Mouse (Mus musculus) ES-E14 (cell line): Measurements from ENCODE around the gene Strn3.

Experiments
- CHD2 ChIP-seq: IDR thresholded peaks from 2 replicates; pipeline ENCODE4 v1.6.1; 2014; ENCODE audit warnings: mild to moderate bottlenecking, low read depth, low read length, inconsistent platforms
- HCFC1 ChIP-seq: IDR thresholded peaks from 2 replicates; pipeline ENCODE4 v1.6.1; 2012; ENCODE audit warnings: low read length, inconsistent platforms, borderline replicate concordance; ENCODE audit not compliant: insufficient read depth
- MAFK ChIP-seq: IDR thresholded peaks from 2 replicates; pipeline ENCODE4 v1.6.1; 2014; ENCODE audit warnings: mild to moderate bottlenecking, low read depth, low read length, inconsistent platforms; ENCODE audit not compliant: insufficient read depth
- ZC3H11A ChIP-seq: IDR thresholded peaks from 2 replicates; pipeline ENCODE4 v1.6.1; 2012; ENCODE audit warnings: low read depth, mild to moderate bottlenecking, inconsistent platforms, low read length, borderline replicate concordance
- ZNF384 ChIP-seq: IDR thresholded peaks from 2 replicates; pipeline ENCODE4 v1.6.1; 2012; ENCODE audit warnings: low read depth, low read length, inconsistent platforms

GRCm38 (mm10) chr12:51736807-51737206 lies 45.1 kb upstream of the Strn3 start:
- TF ChIP-seq ZC3H11A, result no peak
- TF ChIP-seq MAFK, result no peak
- TF ChIP-seq CHD2, result no peak
- TF ChIP-seq HCFC1, result no peak
- TF ChIP-seq ZNF384, result no peak
